Mouse (Mus musculus) lung, adult 2 months (tissue): Measurements from ENCODE around the gene Trappc10.

Experiments
- CTCF ChIP-seq: fragments of 200-500 bp; IDR thresholded peaks from 2 replicates; pipeline ENCODE4 v1.5.1; 2011; ENCODE audit warnings: mild to moderate bottlenecking, low read length, control low read depth; ENCODE audit not compliant: insufficient read depth
- POLR2A ChIP-seq: fragments of 200-500 bp; IDR thresholded peaks from 2 replicates; pipeline ENCODE4 v1.6.1; 2011; ENCODE audit warnings: low read depth, mild to moderate bottlenecking, control low read depth, low read length, borderline replicate concordance; ENCODE audit errors: extremely low read depth

GRCm38 (mm10) chr10:78170445-78170844 lies 74.0 kb downstream of the Trappc10 start:
- TF ChIP-seq CTCF (no peak), POLR2A (no peak)
